Mouse (Mus musculus) T-helper 1 cell (primary cell): ENCODE results near the gene H2afy2.

ENCODE experiments used
- in situ Hi-C: fragments of 300-600 bp; cut with MboI, MseI; formaldehyde crosslinking; loops from one replicate; pipeline ENCODE4 v1.15.1; 2025; ENCODE audit warnings: high pct_unique_total_duplicates

The H2afy2 gene

GRCm38 (mm10) chr10:61783621-61784251 lies at the start of gene H2afy2:
Gene H2afy2 (minus strand): TSS chr10:61784147.
- in situ Hi-C loops: no loop called here

- in situ Hi-C loops: no loop called here
Measured at GRCm38 (mm10) chr10:61832713-61833112, 48.8 kb upstream of the H2afy2 start.

- in situ Hi-C loops: no loop called here
Measured at GRCm38 (mm10) chr10:61831741-61832140, 47.8 kb upstream of the H2afy2 start.

- in situ Hi-C loops: no loop called here
Measured at GRCm38 (mm10) chr10:61831251-61831650, 47.3 kb upstream of the H2afy2 start.

GRCm38 (mm10) chr10:61830817-61831216 lies 46.9 kb upstream of the H2afy2 start:
- in situ Hi-C loops: no loop called here

- in situ Hi-C loops: no loop called here
Measured at GRCm38 (mm10) chr10:61829046-61829445, 45.1 kb upstream of the H2afy2 start.

GRCm38 (mm10) chr10:61827950-61828936 lies 44.3 kb upstream of the H2afy2 start:
- in situ Hi-C loops: no loop called here

GRCm38 (mm10) chr10:61826753-61827435 lies 42.9 kb upstream of the H2afy2 start:
- in situ Hi-C loops: no loop called here

- in situ Hi-C loops: no loop called here
Measured at GRCm38 (mm10) chr10:61825979-61826752, 42.2 kb upstream of the H2afy2 start.

- in situ Hi-C loops: no loop called here
Measured at GRCm38 (mm10) chr10:61825536-61825935, 41.6 kb upstream of the H2afy2 start.

- in situ Hi-C loops: no loop called here
Measured at GRCm38 (mm10) chr10:61823731-61824115, 39.8 kb upstream of the H2afy2 start.

GRCm38 (mm10) chr10:61822968-61823730 lies 39.2 kb upstream of the H2afy2 start:
- in situ Hi-C loops: no loop called here

GRCm38 (mm10) chr10:61820050-61820449 lies 36.1 kb upstream of the H2afy2 start:
- in situ Hi-C loops: no loop called here

- in situ Hi-C loops: no loop called here
Measured at GRCm38 (mm10) chr10:61811987-61812386, 28.0 kb upstream of the H2afy2 start.

- in situ Hi-C loops: no loop called here
Measured at GRCm38 (mm10) chr10:61798133-61798576, 14.2 kb upstream of the H2afy2 start.

- in situ Hi-C loops: no loop called here
Measured at GRCm38 (mm10) chr10:61795458-61795857, 11.5 kb upstream of the H2afy2 start.

- in situ Hi-C loops: no loop called here
Measured at GRCm38 (mm10) chr10:61794971-61795370, 11.0 kb upstream of the H2afy2 start.

- in situ Hi-C loops: no loop called here
Measured at GRCm38 (mm10) chr10:61793015-61793414, 9.1 kb upstream of the H2afy2 start.

- in situ Hi-C loops: no loop called here
Measured at GRCm38 (mm10) chr10:61788499-61788898, 4.6 kb upstream of the H2afy2 start.

- in situ Hi-C loops: no loop called here
Measured at GRCm38 (mm10) chr10:61787541-61788313, 3.8 kb upstream of the H2afy2 start.
